Mouse (Mus musculus) stomach, embryonic 14.5 days (tissue): ENCODE measurements around the gene Ccdc169. TPM values are rescaled to one million over a fixed set of nuclear protein-coding genes. Genes with fewer than 3 reads are reported as not detected.

Source experiments
- ATAC-seq: fragments of 200-750 bp; cut with Nextera tagmentation; 2 replicates; pipeline ENCODE4 v1.8.0; 2017; ENCODE audit warnings: low read depth, moderate TSS enrichment; ENCODE audit not compliant: insufficient number of reproducible peaks, insufficient read depth, low FRiP score
- H3K27ac ChIP-seq: fragments of 300-500 bp; sonication (generic); 2 replicates; pipeline ENCODE4 v1.5.1; 2014; ENCODE audit warnings: mild to moderate bottlenecking, low read length, moderate library complexity, mixed read lengths
- H3K27me3 ChIP-seq: fragments of 300-500 bp; sonication (generic); 2 replicates; pipeline ENCODE4 v1.6.1; 2014; ENCODE audit warnings: low read length, control low read depth, mixed read lengths; ENCODE audit not compliant: control insufficient read depth, insufficient read depth
- H3K36me3 ChIP-seq: fragments of 300-500 bp; sonication (generic); 2 replicates; pipeline ENCODE4 v1.6.1; 2014; ENCODE audit warnings: mild to moderate bottlenecking, control low read depth, low read length, moderate library complexity, mixed read lengths; ENCODE audit not compliant: control insufficient read depth, insufficient read depth
- H3K4me1 ChIP-seq: fragments of 300-500 bp; sonication (generic); 2 replicates; pipeline ENCODE4 v1.6.1; 2014; ENCODE audit warnings: low read length, control low read depth, mixed read lengths; ENCODE audit not compliant: control insufficient read depth, insufficient read depth
- H3K4me2 ChIP-seq: fragments of 300-500 bp; sonication (generic); replicated peaks from 2 replicates; pipeline ENCODE4 v1.6.1; 2014; ENCODE audit warnings: low read depth, low read length, control low read depth
- H3K4me3 ChIP-seq: fragments of 300-500 bp; sonication (generic); 2 replicates; pipeline ENCODE4 v1.5.1; 2014; ENCODE audit warnings: low read depth, low read length, control low read depth
- H3K9ac ChIP-seq: fragments of 300-500 bp; sonication (generic); replicated peaks from 2 replicates; pipeline ENCODE4 v1.6.1; 2014; ENCODE audit warnings: low read depth, mild to moderate bottlenecking, control low read depth, low read length, moderate library complexity, mixed read lengths
- H3K9me3 ChIP-seq: fragments of 300-500 bp; sonication (generic); 2 replicates; pipeline ENCODE4 v1.6.1; 2016; ENCODE audit warnings: low read depth, low read length, control low read depth; ENCODE audit not compliant: control insufficient read depth
- WGBS: fragments of 180-500 bp; shearing (Covaris S2); extraction: QIAGEN DNeasy Blood & Tissue Kit; methylation state at CpG from one replicate; pipeline ENCODE4 v1.1.7; 2014; 5-methylcytosine and 5-hydroxymethylcytosine counted together
- polyA plus RNA-seq: library from polyadenylated mRNA; unstranded; fragments of >200 nt; fragmentation: Nextera tagmentation; extraction: Ambion mirVana; gene quantifications from 2 replicates; pipeline ENCODE4 v1.2.1, GENCODE M21; 2014

Gene Ccdc169
- polyA plus RNA-seq, 1 experiment from 2014 or later: not detected

GRCm38 (mm10) chr3:55114313-55115065 is 22.6 kb upstream of the Ccdc169 start:
- ATAC-seq: no peak
- 55% methylated on average over 7 of the region's 7 CpGs for WGBS
- Histone ChIP-seq H3K27me3 (no peaks in the 10 kb centered on the region), H3K4me2 (no peak overlapping the region), H3K4me3 (no peak overlapping the region), H3K9ac (no peak overlapping the region), H3K9me3 (no peaks in the 10 kb centered on the region), H3K27ac (no peak overlapping the region), H3K4me1 (no peaks in the 10 kb centered on the region), H3K36me3 (peaks cover 22% of the 10 kb centered on the region)

GRCm38 (mm10) chr3:55115071-55115470 is 22.1 kb upstream of the Ccdc169 start:
- H3K4me2 ChIP-seq: no peak overlapping the region
- no peak overlapping the region for H3K4me3 ChIP-seq
- no peaks in the 10 kb centered on the region for H3K9me3 ChIP-seq
- H3K9ac ChIP-seq: no peak overlapping the region
- WGBS: 53% methylated on average over 1 of the region's 1 CpGs
- peaks cover 25% of the 10 kb centered on the region for H3K36me3 ChIP-seq
- no peak for ATAC-seq
- H3K27me3 ChIP-seq: no peaks in the 10 kb centered on the region
- H3K4me1 ChIP-seq: no peaks in the 10 kb centered on the region
- H3K27ac ChIP-seq: no peak overlapping the region

- no peak overlapping the region for H3K27ac ChIP-seq
- 85% methylated on average over 8 of the region's 8 CpGs for WGBS
- no peaks in the 10 kb centered on the region for H3K4me1 ChIP-seq
- H3K36me3 ChIP-seq: peaks cover 30% of the 10 kb centered on the region
- H3K9me3 ChIP-seq: no peaks in the 10 kb centered on the region
- no peak overlapping the region for H3K4me3 ChIP-seq
- no peak overlapping the region for H3K9ac ChIP-seq
- H3K27me3 ChIP-seq: no peaks in the 10 kb centered on the region
- no peak for ATAC-seq
- no peak overlapping the region for H3K4me2 ChIP-seq
These were observed 21.1 kb upstream of the Ccdc169 start for GRCm38 (mm10) chr3:55115989-55116388.

GRCm38 (mm10) chr3:55119275-55119898 is 17.8 kb upstream of the Ccdc169 start:
- no peaks in the 10 kb centered on the region for H3K9me3 ChIP-seq
- H3K27me3 ChIP-seq: no peaks in the 10 kb centered on the region
- peaks cover 54% of the 10 kb centered on the region for H3K36me3 ChIP-seq
- ATAC-seq: no peak
- H3K27ac ChIP-seq: no peak overlapping the region
- no peak overlapping the region for H3K4me2 ChIP-seq
- H3K4me1 ChIP-seq: no peaks in the 10 kb centered on the region
- H3K9ac ChIP-seq: no peak overlapping the region
- 87% methylated on average over 6 of the region's 6 CpGs for WGBS
- no peak overlapping the region for H3K4me3 ChIP-seq

GRCm38 (mm10) chr3:55122336-55122870 is 14.7 kb upstream of the Ccdc169 start:
- Histone ChIP-seq H3K4me3 (no peak overlapping the region), H3K27ac (no peak overlapping the region), H3K4me1 (no peaks in the 10 kb centered on the region), H3K9me3 (no peaks in the 10 kb centered on the region), H3K27me3 (no peaks in the 10 kb centered on the region), H3K36me3 (peaks cover 75% of the 10 kb centered on the region), H3K4me2 (no peak overlapping the region), H3K9ac (no peak overlapping the region)
- no peak for ATAC-seq
- 88% methylated on average over 3 of the region's 3 CpGs for WGBS

GRCm38 (mm10) chr3:55123064-55123463 is 14.1 kb upstream of the Ccdc169 start:
- peaks cover 75% of the 10 kb centered on the region for H3K36me3 ChIP-seq
- H3K4me2 ChIP-seq: no peak overlapping the region
- H3K27ac ChIP-seq: no peak overlapping the region
- H3K4me1 ChIP-seq: no peaks in the 10 kb centered on the region
- no peaks in the 10 kb centered on the region for H3K9me3 ChIP-seq
- ATAC-seq: no peak
- no peak overlapping the region for H3K9ac ChIP-seq
- no peaks in the 10 kb centered on the region for H3K27me3 ChIP-seq
- 87% methylated on average over 4 of the region's 4 CpGs for WGBS
- H3K4me3 ChIP-seq: no peak overlapping the region

- H3K4me2 ChIP-seq: no peak overlapping the region
- H3K27me3 ChIP-seq: no peaks in the 10 kb centered on the region
- ATAC-seq: no peak
- no peaks in the 10 kb centered on the region for H3K9me3 ChIP-seq
- no peak overlapping the region for H3K4me3 ChIP-seq
- H3K4me1 ChIP-seq: no peaks in the 10 kb centered on the region
- no peak overlapping the region for H3K9ac ChIP-seq
- no peak overlapping the region for H3K27ac ChIP-seq
- WGBS: 76% methylated on average over 4 of the region's 4 CpGs
- peaks cover 71% of the 10 kb centered on the region for H3K36me3 ChIP-seq
These were observed 7.9 kb upstream of the Ccdc169 start for GRCm38 (mm10) chr3:55129181-55129692.

- H3K36me3 ChIP-seq: peaks cover 66% of the 10 kb centered on the region
- ATAC-seq: no peak
- 94% methylated on average over 6 of the region's 6 CpGs for WGBS
- no peak overlapping the region for H3K9ac ChIP-seq
- no peak overlapping the region for H3K27ac ChIP-seq
- H3K27me3 ChIP-seq: no peaks in the 10 kb centered on the region
- H3K4me1 ChIP-seq: no peaks in the 10 kb centered on the region
- H3K4me2 ChIP-seq: no peak overlapping the region
- no peak overlapping the region for H3K4me3 ChIP-seq
- no peaks in the 10 kb centered on the region for H3K9me3 ChIP-seq
These were observed 5.4 kb upstream of the Ccdc169 start for GRCm38 (mm10) chr3:55131576-55132233.
